Mouse (Mus musculus) large intestine, adult 2 months (tissue): ENCODE measurements around the gene Usp39. TPM values are rescaled to one million over a fixed set of nuclear protein-coding genes. Genes with fewer than 3 reads are reported as not detected.

Experiments
- DNase-seq: peaks from one replicate; pipeline ENCODE4 v3.0.0-alpha.2; 2012; ENCODE audit warnings: low read depth, low spot score
- WGBS: fragments of 180-500 bp; shearing (Covaris S2); methylation state at CpG from one replicate; pipeline ENCODE4 v1.1.7; 2018; 5-methylcytosine and 5-hydroxymethylcytosine counted together
- polyA plus RNA-seq: library from polyadenylated mRNA; depleted of rRNA; stranded (reverse); fragments of >200 nt; gene quantifications from 2 replicates; pipeline ENCODE4 v1.2.3, GENCODE M21; 2012

Usp39 gene
- polyA plus RNA-seq, 1 experiment = 16.6 TPM

DNA sequence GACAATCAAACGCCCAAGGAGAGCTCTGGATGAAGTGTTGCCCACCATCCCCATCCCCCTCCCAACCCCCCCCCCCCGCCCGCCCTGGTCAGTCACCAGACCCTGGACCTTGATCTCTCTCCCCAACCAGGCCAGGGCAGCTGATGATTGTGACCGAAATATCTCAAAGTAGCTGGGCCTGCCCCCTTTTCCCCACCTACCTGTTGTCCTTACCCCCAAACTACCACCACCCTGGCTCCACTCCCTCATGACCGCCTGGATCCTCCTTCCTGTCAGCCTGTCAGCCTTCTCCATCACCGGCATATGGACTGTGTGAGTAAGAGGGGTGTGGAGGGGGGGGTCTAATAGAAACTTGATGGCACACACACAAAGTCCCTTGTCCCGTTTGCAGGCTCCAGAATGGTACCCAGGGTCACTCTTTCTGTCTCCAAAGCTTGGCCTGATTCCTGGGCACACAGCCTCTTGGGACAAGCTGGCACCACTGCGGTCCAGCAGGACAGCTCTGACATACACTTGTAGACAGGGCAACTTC, 11.1 kb upstream of the Usp39 start:
- 64% methylated on average over 8 of the region's 8 CpGs for WGBS
- no peak for DNase-seq

DNA sequence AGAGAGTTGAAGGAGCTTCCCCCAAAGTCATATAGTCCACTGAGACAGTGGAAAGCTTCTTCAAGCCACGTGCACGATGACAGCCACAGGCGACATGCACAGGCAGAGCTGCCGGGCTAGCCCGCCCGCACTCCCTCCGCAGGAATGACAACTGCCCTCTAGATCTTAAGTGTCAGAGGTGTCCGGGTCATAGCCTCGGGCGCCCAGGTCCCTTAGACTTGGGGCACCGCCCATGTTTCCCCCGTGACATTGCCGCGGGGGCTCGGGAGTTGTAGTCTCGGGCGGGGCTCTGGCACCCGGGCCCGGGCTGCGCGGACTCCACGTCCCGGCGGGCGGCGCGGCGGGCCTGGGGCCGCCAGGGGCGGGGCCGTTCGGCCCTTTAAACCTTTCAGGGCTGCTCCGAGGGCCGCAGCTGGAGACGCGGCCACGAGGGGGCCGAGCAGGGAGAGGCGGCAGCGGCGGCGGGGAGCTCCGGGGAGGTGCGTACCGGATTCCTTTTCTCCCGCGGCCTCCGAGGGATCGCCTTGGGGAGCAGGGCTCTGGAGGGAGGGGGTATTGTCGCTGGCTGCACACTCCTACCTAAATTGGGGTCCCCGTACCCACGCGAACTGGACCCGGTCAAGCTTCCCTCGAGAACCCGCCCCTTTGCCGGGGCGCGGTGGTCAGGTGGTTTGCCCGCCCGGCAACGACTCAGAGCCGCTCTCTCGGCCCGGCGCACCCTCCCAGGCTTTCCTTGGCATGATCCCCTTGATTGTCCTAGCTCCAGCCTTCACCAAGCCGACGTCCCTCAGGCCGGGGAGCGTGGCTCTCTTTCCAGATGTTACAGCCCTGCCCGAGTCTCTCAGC, 10.3 kb upstream of the Usp39 start, which contains the start of gene Tmem150a:
Tmem150a (plus strand) TSS at position 382 of the 846 bp plus-strand sequence.
- no peak for DNase-seq
- under 1% methylated on average over 70 of the region's 71 CpGs for WGBS

DNA sequence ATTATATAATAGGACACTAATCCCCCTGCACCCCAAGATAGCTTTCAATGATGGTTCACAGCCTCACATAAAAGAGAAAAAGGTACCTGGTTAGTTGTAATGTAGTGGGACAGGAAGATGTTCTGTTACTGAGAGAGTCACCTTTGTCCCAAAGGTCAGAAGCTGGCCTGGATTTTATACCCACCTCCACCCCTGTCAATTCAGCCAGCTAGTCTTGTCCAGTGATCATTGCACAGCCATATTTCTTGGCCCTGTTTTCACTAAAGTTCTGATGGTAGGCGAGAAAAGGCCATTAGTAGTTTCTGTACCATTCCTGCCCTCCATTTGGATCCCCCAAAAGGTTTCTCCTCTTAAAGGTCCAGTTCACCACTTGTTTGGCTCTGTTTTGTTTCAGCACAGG, 9.0 kb upstream of the Usp39 start:
- DNase-seq = no peak
- 63% methylated on average over 1 of the region's 1 CpGs for WGBS

DNA sequence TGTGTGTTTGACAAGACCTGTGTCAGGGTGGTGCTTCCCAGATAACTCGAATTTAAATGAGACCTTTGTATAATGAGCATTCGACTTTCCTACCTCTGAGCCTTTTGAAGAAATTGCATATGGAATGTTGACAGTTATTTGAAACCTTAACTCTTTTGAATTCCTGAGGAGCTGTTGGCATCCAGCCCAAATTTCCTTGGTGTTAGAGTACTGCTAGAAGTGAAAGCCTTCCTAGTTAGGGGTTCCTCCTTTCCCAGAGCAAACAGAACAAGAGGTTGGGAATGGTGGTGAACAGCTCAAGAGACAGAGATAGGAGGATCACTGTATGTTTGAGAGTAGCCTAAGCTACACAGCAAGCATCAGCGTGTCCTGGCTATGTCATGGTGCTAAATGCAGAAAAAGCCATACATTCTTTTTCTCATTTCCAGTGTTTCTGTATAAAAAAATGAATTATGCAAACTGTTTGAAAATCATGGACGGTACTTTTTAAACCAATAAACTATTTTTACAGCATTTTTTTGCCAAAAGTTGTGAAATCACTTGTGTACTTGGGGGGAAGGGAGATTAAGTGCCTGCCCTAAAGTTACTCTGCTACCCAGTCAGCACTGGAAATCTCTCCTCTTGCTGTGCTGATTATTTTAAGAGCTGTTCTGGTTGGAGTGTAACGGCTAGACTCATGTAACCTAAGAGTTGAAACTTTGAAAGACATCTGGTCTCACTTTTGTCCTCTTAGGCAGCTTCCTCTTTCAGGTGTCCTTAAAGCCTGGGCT, 7.8 kb upstream of the Usp39 start:
- WGBS = 43% methylated on average over 5 of the region's 5 CpGs
- no peak for DNase-seq

DNA sequence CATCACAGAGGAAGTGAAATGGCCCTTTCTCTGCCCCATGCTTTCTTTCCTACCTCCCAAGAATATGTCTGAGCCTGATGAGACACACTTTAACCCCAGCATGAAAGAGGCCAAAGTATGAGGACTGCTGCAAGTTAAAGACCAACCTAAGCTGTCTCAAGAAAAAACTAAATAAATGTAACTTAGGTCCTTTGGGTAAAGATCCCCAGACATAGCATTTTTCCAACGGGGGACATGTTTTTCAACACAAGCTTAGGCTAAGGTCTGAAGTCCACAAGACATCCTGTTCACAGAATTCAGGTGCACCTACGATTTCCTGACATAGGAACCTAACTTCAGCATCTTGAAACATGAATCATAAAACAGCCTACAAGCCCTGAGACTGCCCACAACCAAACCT, 5.2 kb upstream of the Usp39 start:
- DNase-seq = no peak
- 70% methylated on average over 2 of the region's 2 CpGs for WGBS

DNA sequence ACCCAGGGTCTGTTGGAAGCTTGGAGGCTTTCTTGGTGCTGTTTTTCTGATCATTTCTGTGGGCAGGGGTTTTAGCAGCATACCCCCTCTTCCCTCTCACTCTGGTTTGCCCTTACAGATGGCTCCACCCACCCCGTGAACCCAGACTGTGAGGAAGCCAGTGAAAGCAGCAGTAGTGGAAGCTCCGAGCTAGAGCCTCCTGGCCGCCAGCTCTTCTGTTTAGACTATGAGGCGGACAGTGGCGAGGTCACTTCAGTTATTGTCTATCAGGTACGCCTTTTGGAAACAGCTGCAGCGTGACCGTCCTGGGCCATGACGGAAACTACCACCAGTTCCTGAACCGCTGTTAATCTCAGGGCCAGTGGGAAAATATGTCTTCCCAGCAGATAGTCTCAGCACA, 3.4 kb upstream of the Usp39 start:
- WGBS = 73% methylated on average over 10 of the region's 10 CpGs
- DNase-seq = no peak

DNA sequence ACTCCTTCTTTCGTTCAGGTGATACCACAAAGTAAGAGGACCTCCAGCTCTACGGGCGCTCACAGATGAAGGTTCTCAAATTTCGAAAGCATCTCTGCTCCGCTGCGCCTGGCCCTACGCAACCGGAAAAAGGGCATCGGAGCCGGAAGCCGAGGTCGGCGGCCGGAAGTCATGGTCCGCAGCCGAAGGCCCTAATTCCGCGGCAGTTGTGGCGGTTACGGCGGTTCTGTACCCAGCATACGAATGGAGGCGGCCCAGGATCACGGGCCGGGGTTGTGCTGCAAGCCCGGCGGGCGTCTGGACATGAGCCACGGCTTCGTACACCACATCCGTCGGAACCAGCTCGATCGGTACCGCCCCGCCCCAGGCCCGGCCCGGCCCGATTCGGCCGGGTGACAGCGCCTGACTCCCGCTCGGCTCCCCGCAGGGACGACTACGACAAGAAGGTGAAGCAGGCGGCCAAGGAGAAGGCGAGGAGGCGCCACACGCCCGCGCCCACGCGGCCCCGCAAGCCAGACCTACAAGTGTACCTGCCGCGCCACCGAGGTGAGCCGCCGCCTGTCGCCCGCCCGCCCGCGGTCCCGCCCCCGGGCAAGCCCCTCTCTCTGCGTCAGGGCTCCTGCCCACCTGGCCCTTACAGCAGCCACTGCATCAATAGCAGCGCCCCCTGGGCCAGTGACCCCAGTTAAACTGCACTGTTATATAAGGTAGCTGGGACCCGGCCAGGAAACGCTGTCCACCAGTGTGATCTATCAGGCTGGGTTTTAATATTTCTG, 2.4 kb upstream of the Usp39 start, which contains the start of gene 0610030E20Rik:
0610030E20Rik (plus strand) TSS at position 152 of the 776 bp plus-strand sequence.
- DNase-seq = no peak
- WGBS = under 1% methylated on average over 72 of the region's 72 CpGs

DNA sequence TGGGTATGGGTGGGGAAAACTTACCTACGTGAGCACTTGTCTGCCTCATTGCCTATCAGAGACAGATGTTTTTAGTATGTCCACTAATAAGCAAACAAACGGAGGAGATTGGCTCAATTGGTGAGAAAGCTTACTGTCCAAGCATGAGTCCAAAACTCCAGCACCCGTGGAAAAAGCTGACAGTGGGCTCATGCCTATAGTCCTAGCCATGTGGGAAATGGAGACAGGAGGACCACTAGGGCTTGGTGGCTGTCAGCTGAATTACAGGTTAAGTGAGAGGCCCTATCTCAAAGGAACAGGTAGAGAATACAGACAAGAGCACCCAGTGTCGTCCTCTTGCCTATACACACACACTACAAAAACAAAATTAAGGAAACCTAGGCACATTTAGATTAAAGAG, 1.3 kb upstream of the Usp39 start:
- DNase-seq = no peak
- WGBS = 86% methylated on average over 4 of the region's 4 CpGs

DNA sequence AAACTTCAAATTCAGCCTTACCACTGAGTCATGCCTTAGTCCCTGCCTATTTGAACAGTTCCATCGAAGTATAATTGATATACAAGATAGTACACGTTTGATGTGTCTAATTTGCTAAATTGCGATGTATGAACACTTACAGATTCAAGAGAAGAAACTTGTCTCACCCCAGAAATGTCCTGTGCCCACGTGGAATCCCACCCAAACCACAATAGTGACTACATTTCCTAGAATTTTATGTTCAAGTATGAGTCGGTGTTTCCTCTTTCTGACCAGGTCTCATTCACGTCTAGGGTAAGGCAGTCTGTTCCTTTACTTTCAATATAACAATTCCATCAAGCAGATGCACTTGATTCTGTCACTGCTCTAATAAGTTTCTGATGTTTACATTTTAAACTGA, 649 bp upstream of the Usp39 start:
- WGBS = 35% methylated on average over 6 of the region's 6 CpGs
- DNase-seq = no peak

DNA sequence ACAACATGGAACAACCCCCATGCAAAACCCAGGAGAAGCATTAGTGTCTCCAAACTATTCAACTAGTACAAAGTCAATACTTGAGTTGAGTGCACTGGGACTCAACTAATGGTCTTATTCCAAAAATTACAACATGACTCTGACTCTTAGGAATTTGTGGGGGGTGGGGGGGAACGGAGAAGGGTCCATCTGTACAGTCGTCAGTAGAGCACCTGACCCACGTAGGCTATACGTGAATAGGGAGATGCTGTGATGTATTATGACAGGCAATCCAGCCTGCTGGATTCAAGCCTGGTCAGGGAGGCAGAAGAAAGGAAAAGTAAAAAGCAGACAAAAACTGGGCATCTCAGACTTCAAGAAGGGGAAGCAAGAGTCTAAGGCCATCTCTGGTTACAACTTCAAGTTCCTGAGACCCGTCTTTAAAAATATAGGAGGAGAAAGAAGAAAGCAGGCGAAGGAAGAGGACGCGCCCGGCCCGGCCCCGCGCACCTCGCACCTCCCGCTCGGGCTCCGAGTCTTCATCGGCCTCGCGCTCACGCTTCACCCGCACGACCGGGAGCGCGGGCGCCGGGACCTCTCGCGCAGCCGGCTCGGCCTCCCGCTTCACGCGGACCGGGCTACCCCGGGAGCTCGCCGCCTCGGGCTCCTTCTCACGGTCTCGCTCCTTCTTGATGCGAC, 449 bp downstream of the Usp39 start:
- WGBS = under 1% methylated on average over 42 of the region's 42 CpGs
- no peak for DNase-seq

DNA sequence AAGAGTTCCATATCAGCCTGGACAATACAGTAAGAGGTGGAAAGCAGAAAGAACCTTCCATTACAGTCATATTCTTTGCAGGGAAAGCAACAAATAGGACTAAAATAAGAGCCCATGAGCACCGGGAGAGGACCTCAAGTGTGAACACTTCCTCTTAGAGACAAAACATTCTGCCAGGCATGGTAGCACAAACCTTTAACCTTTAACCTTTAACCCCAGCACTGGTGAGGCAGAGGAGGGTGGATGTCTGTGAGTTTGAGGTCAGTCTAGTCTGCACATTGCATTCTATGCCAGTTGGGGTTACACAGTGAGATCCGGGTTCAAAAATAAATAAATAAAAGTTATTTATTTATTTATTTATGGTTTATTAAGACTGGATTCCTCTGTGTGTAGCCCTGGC, 4.5 kb downstream of the Usp39 start:
- WGBS = 48% methylated on average over 2 of the region's 2 CpGs
- no peak for DNase-seq

DNA sequence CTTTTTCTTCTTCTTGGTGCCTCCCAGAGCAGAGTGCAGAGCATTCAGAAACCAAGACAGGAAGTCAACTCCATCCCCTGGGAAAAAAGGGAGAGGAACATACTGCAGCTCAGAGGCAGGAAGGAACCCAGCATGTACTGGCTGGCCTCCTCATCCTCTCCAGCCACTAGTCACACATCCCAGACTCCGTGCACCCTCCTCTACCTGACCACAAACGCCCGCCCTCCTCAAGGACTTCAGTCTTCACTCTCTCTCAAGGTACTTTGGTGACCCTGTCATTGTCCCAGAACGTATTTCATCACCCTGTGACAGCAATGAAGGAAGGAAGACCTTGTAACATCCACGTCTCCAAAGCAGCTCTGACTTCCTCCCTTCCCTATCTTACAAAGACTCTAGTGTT, 11.9 kb downstream of the Usp39 start:
- no peak for DNase-seq
- WGBS = 73% methylated on average over 5 of the region's 5 CpGs

DNA sequence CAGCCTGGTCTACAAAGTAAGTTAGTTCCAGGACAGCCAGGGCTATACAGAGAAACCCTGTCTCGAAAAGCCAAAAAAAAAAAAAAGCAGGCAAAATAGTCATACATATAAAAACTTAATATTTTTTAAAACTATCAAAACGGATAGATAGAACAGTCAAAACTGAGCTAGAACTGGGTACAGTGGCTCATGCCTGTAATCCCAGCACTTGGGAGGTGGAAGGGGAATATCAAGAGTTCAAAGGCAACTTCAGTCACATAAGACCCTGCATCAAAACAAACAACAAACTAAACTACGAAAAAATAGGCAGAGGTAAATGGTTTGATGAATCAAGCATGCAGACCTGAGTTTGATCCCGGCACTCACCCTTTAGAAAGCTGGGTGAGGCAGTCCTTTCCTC, 14.9 kb downstream of the Usp39 start:
- no peak for DNase-seq
- WGBS = 91% methylated on average over 4 of the region's 4 CpGs

DNA sequence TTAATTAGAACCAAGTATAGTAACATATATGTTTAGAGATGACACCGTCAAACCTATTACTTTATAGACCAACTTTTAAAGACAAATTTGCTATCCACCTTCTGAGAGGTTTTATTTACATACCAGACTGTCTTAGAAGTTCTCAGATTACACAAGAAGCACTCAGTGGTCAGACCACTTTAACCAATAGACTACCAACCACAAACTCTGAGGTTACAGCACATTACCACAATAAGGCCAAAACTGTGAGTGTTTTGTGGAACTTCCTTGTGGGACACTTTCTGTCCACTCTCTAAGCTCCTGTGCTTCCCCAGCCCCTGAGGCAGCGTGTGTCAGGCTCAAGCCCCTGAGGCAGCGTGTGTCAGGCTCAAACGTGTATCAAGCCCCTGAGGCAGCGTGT, 16.0 kb downstream of the Usp39 start:
- WGBS = 84% methylated on average over 5 of the region's 5 CpGs
- no peak for DNase-seq

DNA sequence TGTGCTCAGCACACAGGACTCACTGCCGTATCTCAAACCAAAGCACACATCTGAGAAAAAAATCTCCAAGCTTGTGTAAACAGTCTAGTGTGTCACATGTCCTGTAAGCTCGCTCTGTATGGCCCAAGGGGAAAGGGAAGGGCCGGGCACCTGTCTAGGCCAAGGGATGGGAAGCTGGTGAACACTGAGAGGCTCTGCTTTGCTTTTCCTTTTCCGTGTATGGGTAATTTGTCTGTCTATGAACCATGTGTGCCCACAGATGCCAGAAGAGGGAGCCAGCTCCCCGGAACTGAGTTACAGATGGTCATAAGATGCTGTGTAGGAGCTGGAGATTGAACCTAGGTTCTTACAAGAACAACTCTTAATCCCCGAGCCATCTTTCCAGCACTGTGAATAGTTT, 18.7 kb downstream of the Usp39 start:
- DNase-seq = no peak
- WGBS = 37% methylated on average over 6 of the region's 6 CpGs

DNA sequence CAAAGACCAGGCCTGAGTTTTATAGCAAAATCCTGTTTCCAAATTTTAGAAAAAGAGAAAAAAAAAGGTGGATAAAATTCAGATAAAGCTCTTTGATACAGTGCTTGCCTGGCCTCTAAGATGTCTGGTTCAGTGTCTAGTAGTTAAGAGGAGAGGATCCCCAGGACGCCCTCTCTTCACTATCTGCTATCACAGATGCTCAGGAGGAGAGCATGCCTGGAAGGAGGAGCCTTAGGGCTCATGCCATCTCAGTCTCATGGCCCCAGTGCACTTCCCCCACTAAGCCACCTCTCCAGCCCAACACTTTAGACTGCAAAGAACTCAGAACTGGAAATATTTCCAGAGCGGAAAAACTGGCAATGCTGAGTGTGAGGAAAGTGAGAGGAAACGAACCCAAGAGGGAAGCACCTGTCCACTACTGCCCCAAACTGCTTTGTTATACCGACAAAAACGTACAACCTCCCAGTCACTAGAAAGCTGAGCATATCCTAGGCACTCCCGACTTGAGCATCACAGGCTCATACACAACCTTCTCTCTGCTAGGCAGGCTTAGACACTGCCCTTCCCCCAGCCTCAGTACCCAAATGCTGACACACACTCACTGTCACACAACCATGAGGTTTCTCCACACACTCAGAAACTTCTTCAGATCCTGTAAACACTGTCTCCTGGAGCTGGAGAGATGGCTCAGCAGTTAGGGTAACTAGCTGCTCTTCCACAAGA, 21.0 kb downstream of the Usp39 start:
- 93% methylated on average over 6 of the region's 6 CpGs for WGBS

DNA sequence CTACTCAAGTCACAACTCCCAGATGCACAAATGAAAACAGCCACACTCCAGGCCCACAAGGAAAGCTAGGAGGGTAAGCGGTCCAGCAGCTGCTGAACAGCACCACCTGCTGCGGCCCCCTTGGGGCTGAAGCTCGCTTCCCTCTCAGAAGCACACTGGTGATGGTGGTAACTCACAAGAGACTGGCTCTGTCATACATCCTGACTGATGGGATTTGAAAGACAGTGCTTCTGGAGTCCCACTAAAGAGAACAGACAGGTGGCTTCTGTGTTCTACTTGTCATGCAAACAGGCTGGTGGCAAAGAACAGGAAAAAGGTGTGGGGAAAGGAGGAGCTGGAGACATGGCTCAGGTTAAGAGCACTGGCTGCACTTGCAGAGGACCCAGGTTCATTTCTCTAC, 22.0 kb downstream of the Usp39 start:
- no peak for DNase-seq
- WGBS = over 99% methylated on average over 3 of the region's 3 CpGs

More for the DNA sequence above, 21.0 kb downstream of the Usp39 start:
- DNase-seq = no peak

DNA sequence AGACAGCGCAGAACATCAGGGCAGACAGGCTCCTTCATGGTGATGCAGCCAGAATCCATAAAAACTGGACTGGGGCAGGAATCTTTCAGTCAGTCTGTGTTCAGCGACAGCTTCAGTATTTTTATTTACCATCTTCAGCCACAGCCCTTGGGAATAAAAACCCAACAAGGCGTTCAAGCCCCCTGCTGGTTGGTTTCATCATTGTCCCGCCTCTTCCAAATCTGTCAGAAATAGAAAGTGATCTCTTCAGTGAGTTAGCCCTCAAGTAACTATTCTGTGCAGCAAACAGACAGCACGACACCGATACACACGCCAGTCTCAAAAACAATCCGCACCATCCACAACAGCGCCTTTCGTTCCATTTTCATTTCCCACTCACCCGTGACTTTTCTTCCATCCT, 26.0 kb downstream of the Usp39 start:
- WGBS = 76% methylated on average over 11 of the region's 11 CpGs
- no peak for DNase-seq

DNA sequence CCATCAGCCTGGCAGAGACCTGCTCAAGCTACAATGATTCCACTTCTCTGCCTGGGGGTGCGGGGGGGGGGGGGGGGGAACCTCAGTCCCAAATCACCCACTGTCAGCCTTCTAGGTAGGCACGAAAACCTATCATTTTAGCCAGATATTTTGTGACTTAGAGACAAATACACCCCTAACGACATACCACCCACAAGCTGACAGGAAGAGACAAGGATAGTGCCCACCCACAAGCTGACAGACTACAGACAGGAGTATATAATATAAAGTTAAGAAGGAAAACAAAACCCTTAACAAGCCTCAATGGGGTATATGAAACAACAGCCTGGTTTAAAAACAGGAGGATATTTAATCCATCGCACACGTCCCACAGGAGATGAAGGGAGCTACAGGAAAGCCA, 26.5 kb downstream of the Usp39 start:
- no peak for DNase-seq
- 87% methylated on average over 5 of the region's 5 CpGs for WGBS
